Mouse (Mus musculus): ENCODE results near the gene Polr2a. TPM values are rescaled to one million over a fixed set of nuclear protein-coding genes. Genes with fewer than 3 reads are reported as not detected.

Polr2a gene
- polyA plus RNA-seq, 1 experiment from 2014 or later = 18.1 TPM

- no peak overlapping the region for H3K4me2 ChIP-seq (replicated peaks)
- no peak overlapping the region for H3K4me3 ChIP-seq (replicated peaks)
- no peaks in the 10 kb centered on the region for H3K9me3 ChIP-seq
- WGBS = 59% methylated on average over 6 of the region's 6 CpGs
- H3K27ac ChIP-seq = no peak overlapping the region
- ATAC-seq = no peak
- H3K36me3 ChIP-seq = no peaks in the 10 kb centered on the region
- H3K27me3 ChIP-seq (replicated peaks) = no peaks in the 10 kb centered on the region
- peaks cover 7% of the 10 kb centered on the region; the same call in 1 of the 2 replicates for H3K4me1 ChIP-seq (replicated peaks)
- H3K9ac ChIP-seq = no peak overlapping the region
Observed at GRCm38 (mm10) chr11:69720852-69721251, 37.6 kb downstream of the Polr2a start.

DNA sequence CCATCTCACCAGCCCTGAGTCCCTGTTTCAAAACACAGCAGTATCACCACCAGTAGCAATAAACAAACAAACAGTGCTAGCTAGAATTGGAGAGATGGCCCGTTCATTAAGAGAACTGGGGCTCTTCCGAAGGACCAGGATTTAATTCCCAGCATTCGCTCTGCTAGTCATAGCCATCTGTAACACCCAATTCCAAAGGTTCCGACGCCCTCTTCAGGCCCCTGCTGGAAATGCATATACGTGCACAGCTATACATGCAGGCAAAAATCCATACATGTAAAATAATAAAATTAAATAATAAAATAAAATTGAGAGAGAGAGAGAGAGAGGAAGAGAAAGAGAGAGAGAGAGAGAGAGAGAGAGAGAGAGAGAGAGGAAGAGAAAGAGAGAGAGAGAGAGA lies 39.0 kb downstream of the Polr2a start:
- Histone ChIP-seq H3K9me3 (no peaks in the 10 kb centered on the region), H3K9ac (no peak overlapping the region), H3K4me2 (replicated peaks) (no peak overlapping the region), H3K4me1 (replicated peaks) (peaks cover 11% of the 10 kb centered on the region; the same call in 1 of the 2 replicates), H3K4me3 (replicated peaks) (no peak overlapping the region), H3K36me3 (no peaks in the 10 kb centered on the region), H3K27ac (no peak overlapping the region), H3K27me3 (replicated peaks) (no peaks in the 10 kb centered on the region)
- no peak for ATAC-seq
- 72% methylated on average over 6 of the region's 6 CpGs for WGBS

GRCm38 (mm10) chr11:69718661-69719060 lies 39.8 kb downstream of the Polr2a start:
- Histone ChIP-seq H3K4me2 (replicated peaks) (peak overlapping the region; percentile 41; the same call in 1 of the 2 replicates), H3K27me3 (replicated peaks) (no peaks in the 10 kb centered on the region), H3K9me3 (no peaks in the 10 kb centered on the region), H3K9ac (no peak overlapping the region), H3K4me3 (replicated peaks) (no peak overlapping the region), H3K27ac (0 out of 2 replicates have a peak overlapping the region, but pooled peaks have one; percentile 9), H3K4me1 (replicated peaks) (peaks cover 11% of the 10 kb centered on the region; the same call in 1 of the 2 replicates), H3K36me3 (no peaks in the 10 kb centered on the region)
- WGBS = 24% methylated on average over 15 of the region's 15 CpGs
- ATAC-seq = peak; percentile 79

- H3K4me3 ChIP-seq (replicated peaks) = no peak overlapping the region
- WGBS = 67% methylated on average over 4 of the region's 4 CpGs
- H3K4me1 ChIP-seq (replicated peaks) = peaks cover 11% of the 10 kb centered on the region; the same call in 1 of the 2 replicates
- H3K36me3 ChIP-seq = no peaks in the 10 kb centered on the region
- H3K27me3 ChIP-seq (replicated peaks) = no peaks in the 10 kb centered on the region
- H3K27ac ChIP-seq = no peak overlapping the region
- no peak overlapping the region for H3K4me2 ChIP-seq (replicated peaks)
- H3K9ac ChIP-seq = no peak overlapping the region
- ATAC-seq = no peak
- no peaks in the 10 kb centered on the region for H3K9me3 ChIP-seq
Observed at GRCm38 (mm10) chr11:69716953-69717352, 41.5 kb downstream of the Polr2a start.

- 0 out of 2 replicates have a peak, but pooled peaks have one; percentile 37 for ATAC-seq
- H3K9ac ChIP-seq = no peak overlapping the region
- WGBS = 13% methylated on average over 5 of the region's 5 CpGs
Observed at GRCm38 (mm10) chr11:69715929-69716328, 42.5 kb downstream of the Polr2a start.

GRCm38 (mm10) chr11:69715482-69715881 lies 43.0 kb downstream of the Polr2a start:
- Histone ChIP-seq H3K9me3 (no peaks in the 10 kb centered on the region), H3K36me3 (no peaks in the 10 kb centered on the region), H3K4me3 (replicated peaks) (no peak overlapping the region), H3K9ac (no peak overlapping the region), H3K4me1 (replicated peaks) (peaks cover 11% of the 10 kb centered on the region; the same call in 1 of the 2 replicates), H3K27me3 (replicated peaks) (no peaks in the 10 kb centered on the region), H3K4me2 (replicated peaks) (no peak overlapping the region), H3K27ac (no peak overlapping the region)
- ATAC-seq = no peak
- WGBS = 60% methylated on average over 9 of the region's 9 CpGs

More at GRCm38 (mm10) chr11:69715929-69716328, 42.5 kb downstream of the Polr2a start:
- H3K9me3 ChIP-seq = no peaks in the 10 kb centered on the region
- H3K36me3 ChIP-seq = no peaks in the 10 kb centered on the region
- no peak overlapping the region for H3K4me2 ChIP-seq (replicated peaks)
- no peaks in the 10 kb centered on the region for H3K27me3 ChIP-seq (replicated peaks)
- H3K4me1 ChIP-seq (replicated peaks) = peaks cover 11% of the 10 kb centered on the region; the same call in 1 of the 2 replicates
- no peak overlapping the region for H3K4me3 ChIP-seq (replicated peaks)
- H3K27ac ChIP-seq = no peak overlapping the region

- H3K4me3 ChIP-seq (replicated peaks) = no peak overlapping the region
- H3K4me2 ChIP-seq (replicated peaks) = no peak overlapping the region
- no peaks in the 10 kb centered on the region for H3K27me3 ChIP-seq (replicated peaks)
- no peak overlapping the region for H3K27ac ChIP-seq
- no peaks in the 10 kb centered on the region for H3K9me3 ChIP-seq
- no peaks in the 10 kb centered on the region for H3K36me3 ChIP-seq
- no peak overlapping the region for H3K9ac ChIP-seq
- peaks cover 11% of the 10 kb centered on the region; the same call in 1 of the 2 replicates for H3K4me1 ChIP-seq (replicated peaks)
- WGBS = 78% methylated on average over 18 of the region's 18 CpGs
- no peak for ATAC-seq
Observed at GRCm38 (mm10) chr11:69714636-69715329, 43.7 kb downstream of the Polr2a start.

DNA sequence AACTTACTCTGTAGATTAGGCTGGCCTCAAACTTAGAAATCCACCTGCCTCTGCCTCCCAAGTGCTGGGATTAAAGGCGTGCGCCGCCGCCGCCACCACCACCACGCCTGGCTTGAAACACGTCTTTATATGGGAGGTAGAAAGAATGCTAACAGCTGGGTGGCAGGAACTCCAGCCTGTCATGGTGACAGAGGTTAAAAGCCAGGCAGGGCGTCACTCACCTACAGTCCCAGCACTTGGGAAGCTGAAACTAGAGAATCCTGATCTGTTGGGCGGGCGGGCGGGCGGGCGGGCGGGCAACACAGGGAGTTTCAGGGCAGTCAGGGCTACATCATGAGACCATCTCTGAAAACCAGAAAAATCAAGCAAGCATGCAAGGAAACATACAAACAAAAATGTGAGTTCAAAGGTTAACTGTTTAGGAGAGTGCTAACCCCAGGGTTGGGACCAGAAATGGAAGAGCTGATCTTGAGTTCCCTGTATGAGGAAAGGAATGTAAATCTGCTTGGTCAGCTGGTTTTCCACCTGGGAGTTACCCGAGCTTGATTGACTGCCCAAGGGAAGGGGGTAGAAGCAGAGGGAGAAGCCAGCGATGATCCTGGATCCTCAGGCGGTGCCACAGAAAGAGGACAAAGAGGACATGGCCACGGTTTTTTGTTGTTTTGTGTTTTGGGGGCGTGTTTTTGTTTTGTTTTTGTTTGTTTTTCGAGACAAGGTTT lies 45.3 kb downstream of the Polr2a start:
- H3K4me1 ChIP-seq (replicated peaks) = peaks cover 7% of the 10 kb centered on the region; the same call in 1 of the 2 replicates
- no peaks in the 10 kb centered on the region for H3K9me3 ChIP-seq
- 85% methylated on average over 20 of the region's 20 CpGs for WGBS
- no peak overlapping the region for H3K27ac ChIP-seq
- H3K27me3 ChIP-seq (replicated peaks) = no peaks in the 10 kb centered on the region
- no peaks in the 10 kb centered on the region for H3K36me3 ChIP-seq
- H3K9ac ChIP-seq = no peak overlapping the region
- H3K4me3 ChIP-seq (replicated peaks) = no peak overlapping the region
- no peak for ATAC-seq
- H3K4me2 ChIP-seq (replicated peaks) = no peak overlapping the region

GRCm38 (mm10) chr11:69711082-69711481 lies 47.4 kb downstream of the Polr2a start:
- WGBS = 74% methylated on average over 2 of the region's 2 CpGs
- no peaks in the 10 kb centered on the region for H3K36me3 ChIP-seq
- no peak overlapping the region for H3K4me2 ChIP-seq (replicated peaks)
- no peak overlapping the region for H3K27ac ChIP-seq
- H3K9ac ChIP-seq = no peak overlapping the region
- ATAC-seq = no peak
- no peaks in the 10 kb centered on the region for H3K27me3 ChIP-seq (replicated peaks)
- no peaks in the 10 kb centered on the region for H3K9me3 ChIP-seq
- peaks cover 7% of the 10 kb centered on the region; the same call in 1 of the 2 replicates for H3K4me1 ChIP-seq (replicated peaks)
- no peak overlapping the region for H3K4me3 ChIP-seq (replicated peaks)

GRCm38 (mm10) chr11:69710470-69710869 lies 48.0 kb downstream of the Polr2a start:
- Histone ChIP-seq H3K4me2 (replicated peaks) (no peak overlapping the region), H3K4me1 (replicated peaks) (0 out of 2 replicates have a peak, but pooled peaks cover 2% of the 10 kb centered on the region), H3K9me3 (no peaks in the 10 kb centered on the region), H3K36me3 (no peaks in the 10 kb centered on the region), H3K4me3 (replicated peaks) (no peak overlapping the region), H3K27me3 (replicated peaks) (no peaks in the 10 kb centered on the region), H3K9ac (no peak overlapping the region), H3K27ac (no peak overlapping the region)
- WGBS = 76% methylated on average over 3 of the region's 3 CpGs
- ATAC-seq = no peak

- Histone ChIP-seq H3K9ac (no peak overlapping the region), H3K4me3 (replicated peaks) (no peak overlapping the region), H3K36me3 (no peaks in the 10 kb centered on the region), H3K4me2 (replicated peaks) (no peak overlapping the region), H3K27me3 (replicated peaks) (no peaks in the 10 kb centered on the region), H3K9me3 (no peaks in the 10 kb centered on the region), H3K4me1 (replicated peaks) (no peaks in the 10 kb centered on the region), H3K27ac (no peak overlapping the region)
- 55% methylated on average over 11 of the region's 11 CpGs for WGBS
- no peak for ATAC-seq
Observed at GRCm38 (mm10) chr11:69709554-69710446, 48.6 kb downstream of the Polr2a start.
